Mouse (Mus musculus) 3T3-L1 (cell line): ENCODE data around the gene Tmem238l.

ENCODE experiments used
- DNase-seq: peaks from one replicate; pipeline ENCODE4 v3.0.0-alpha.2; 2015; ENCODE audit warnings: low read depth, low spot score

Tmem238l gene

GRCm38 (mm10) chr11:66956303-66956702 lies at the start of gene Tmem238l:
Tmem238l (plus strand) TSS chr11:66956638.
- no peak for DNase-seq

- no peak for DNase-seq
Observed at GRCm38 (mm10) chr11:66911811-66912210, 44.6 kb upstream of the Tmem238l start, which contains the start of gene Pirt. Pirt (plus strand) TSS chr11:66911981.

GRCm38 (mm10) chr11:66912531-66913458 lies 43.6 kb upstream of the Tmem238l start:
- DNase-seq, result no peak

GRCm38 (mm10) chr11:66914249-66914648 lies 42.2 kb upstream of the Tmem238l start:
- DNase-seq, result peak; percentile 23

GRCm38 (mm10) chr11:66920012-66920411 lies 36.4 kb upstream of the Tmem238l start:
- no peak for DNase-seq

- DNase-seq, result no peak
Observed at GRCm38 (mm10) chr11:66924095-66924823, 32.2 kb upstream of the Tmem238l start.

GRCm38 (mm10) chr11:66928311-66928710 lies 28.1 kb upstream of the Tmem238l start:
- DNase-seq, result no peak

- DNase-seq, result no peak
Observed at GRCm38 (mm10) chr11:66932827-66933599, 23.4 kb upstream of the Tmem238l start.

- no peak for DNase-seq
Observed at GRCm38 (mm10) chr11:66934428-66935173, 21.8 kb upstream of the Tmem238l start.

- DNase-seq, result no peak
Observed at GRCm38 (mm10) chr11:66942011-66942410, 14.4 kb upstream of the Tmem238l start.

- DNase-seq, result no peak
Observed at GRCm38 (mm10) chr11:66945224-66945767, 11.1 kb upstream of the Tmem238l start.

GRCm38 (mm10) chr11:66946521-66946920 lies 9.9 kb upstream of the Tmem238l start:
- no peak for DNase-seq

GRCm38 (mm10) chr11:66946922-66947321 lies 9.5 kb upstream of the Tmem238l start:
- no peak for DNase-seq

- no peak for DNase-seq
Observed at GRCm38 (mm10) chr11:66960797-66961196, 4.4 kb downstream of the Tmem238l start.

- no peak for DNase-seq
Observed at GRCm38 (mm10) chr11:66961447-66962176, 5.2 kb downstream of the Tmem238l start.

GRCm38 (mm10) chr11:66963462-66963861 lies 7.0 kb downstream of the Tmem238l start:
- DNase-seq, result no peak

- no peak for DNase-seq
Observed at GRCm38 (mm10) chr11:66966500-66967116, 10.2 kb downstream of the Tmem238l start.

GRCm38 (mm10) chr11:66968575-66968974 lies 12.1 kb downstream of the Tmem238l start:
- no peak for DNase-seq

- DNase-seq, result no peak
Observed at GRCm38 (mm10) chr11:66973507-66973906, 17.1 kb downstream of the Tmem238l start.
